In genomic region chr8:111543712-111544380, GRCm38 (mm10) we compare ENCODE assay signal across 18 mouse cellular contexts. TPM values are rescaled to one million over a fixed set of nuclear protein-coding genes. Genes with fewer than 3 reads are reported as not detected.
A peak's percentile ranks its signal among the peaks of the same experiment; 100 is the strongest.
DNase-seq lines count a peak whose midpoint lies in the region; ATAC-seq and TF ChIP-seq lines count a peak whose summit lies in the region.
"Had no signal": no experiment of that assay in that cellular context is flagged by ENCODE, and none has a peak within 500 bp of the region (broad histone marks: within the 10 kb centered on the region; RNA-seq: fewer than 3 reads in every experiment).

No protein-coding gene starts in this region.

- TF ChIP-seq EP300 in liver, postnatal 0 days (IDR thresholded peaks at IDR 0.05; ENCODE audit: low read depth), result no peak

- peak; percentile 69 for ATAC-seq in heart, embryonic 12.5 days (ENCODE audit: insufficient number of reproducible peaks, low FRiP score)
- ATAC-seq in liver, postnatal 0 days, result 0 out of 2 replicates have a peak, but pooled peaks have one; percentile 19
- ATAC-seq in kidney, embryonic 15.5 days (replicated peaks; ENCODE audit: low FRiP score), result no peak
- ATAC-seq: forebrain, embryonic 13.5 days; inflammation-experienced regulatory T-cells, adult 6 months had no signal

- H3K4me3 ChIP-seq in liver, adult 2 months (ENCODE audit: insufficient read depth, low read depth, low read length), result no peak overlapping the region
- H3K4me3 ChIP-seq in heart, embryonic 12.5 days, result no peak overlapping the region
- no peak overlapping the region for H3K4me3 ChIP-seq in liver, postnatal 0 days (ENCODE audit: low read depth, low read length)
- H3K4me3 ChIP-seq in kidney, embryonic 15.5 days (replicated peaks), result no peak overlapping the region
- H3K4me3 ChIP-seq: embryonic facial prominence, embryonic 15.5 days; forebrain, embryonic 13.5 days; lung, embryonic 15.5 days; stomach, embryonic 15.5 days had no signal

- H3K4me1 ChIP-seq in liver, adult 2 months (ENCODE audit: control insufficient read depth, insufficient read depth, low read length), result peaks cover 11% of the 10 kb centered on the region
- H3K4me1 ChIP-seq in heart, embryonic 12.5 days (replicated peaks), result peaks cover 44% of the 10 kb centered on the region
- H3K4me1 ChIP-seq in liver, postnatal 0 days (ENCODE audit: insufficient read depth), result peaks cover 26% of the 10 kb centered on the region
- peaks cover 21% of the 10 kb centered on the region for H3K4me1 ChIP-seq in kidney, embryonic 15.5 days

- H3K27ac ChIP-seq in liver, adult 2 months (replicated peaks; ENCODE audit: insufficient read depth, low read depth, low read length), result 0 out of 2 replicates have a peak overlapping the region, but pooled peaks have one; percentile 22
- peak overlapping the region; percentile 42; the same call in 1 of the 2 replicates for H3K27ac ChIP-seq in heart, embryonic 12.5 days (ENCODE audit: poor library complexity, severe bottlenecking)
- H3K27ac ChIP-seq in liver, postnatal 0 days (ENCODE audit: low read depth), result no peak overlapping the region
- H3K27ac ChIP-seq in kidney, embryonic 15.5 days, result no peak overlapping the region
- H3K27ac ChIP-seq: embryonic facial prominence, embryonic 15.5 days; forebrain, embryonic 13.5 days; lung, embryonic 15.5 days; stomach, embryonic 15.5 days had no signal

- no peak overlapping the region for H3K9ac ChIP-seq in liver, adult 2 months (ENCODE audit: low read depth, low read length)
- H3K9ac ChIP-seq in heart, embryonic 12.5 days, result no peak overlapping the region
- H3K9ac ChIP-seq in liver, postnatal 0 days (replicated peaks), result no peak overlapping the region
- no peak overlapping the region for H3K9ac ChIP-seq in kidney, embryonic 15.5 days
- H3K9ac ChIP-seq: embryonic facial prominence, embryonic 15.5 days; forebrain, embryonic 13.5 days; lung, embryonic 15.5 days; stomach, embryonic 15.5 days had no signal

- DNase-seq in liver, adult 2 months (ENCODE audit: extremely low read depth, low read depth, low spot score), result no peak
- DNase-seq in liver (no peak), R1 (ENCODE audit: low read depth, low spot score) (peak; percentile 38)
- DNase-seq in liver, postnatal 0 days, result no peak
- DNase-seq in cerebellum, postnatal 36 days, result no peak
- no peak for DNase-seq in cerebellum, postnatal 10 days
- DNase-seq: adrenal gland, adult 2 months; gastrocnemius, postnatal 10 days; kidney, postnatal 25 days; layer of hippocampus, postnatal 36 days; thymus, postnatal 25 days had no signal

- H3K27me3 ChIP-seq in liver, adult 2 months (ENCODE audit: control insufficient read depth, insufficient read depth, low read length), result no peaks in the 10 kb centered on the region
- H3K27me3 ChIP-seq in heart, embryonic 12.5 days (replicated peaks), result no peaks in the 10 kb centered on the region
- H3K27me3 ChIP-seq in liver, postnatal 0 days (ENCODE audit: insufficient read depth, low read length), result no peaks in the 10 kb centered on the region
- no peaks in the 10 kb centered on the region for H3K27me3 ChIP-seq in kidney, embryonic 15.5 days
- H3K27me3 ChIP-seq: embryonic facial prominence, embryonic 15.5 days; forebrain, embryonic 13.5 days; lung, embryonic 15.5 days; stomach, embryonic 15.5 days had no signal

- H3K4me2 ChIP-seq in heart, embryonic 12.5 days, result no peak overlapping the region
- no peak overlapping the region for H3K4me2 ChIP-seq in liver, postnatal 0 days (ENCODE audit: low read depth, low read length)
- no peak overlapping the region for H3K4me2 ChIP-seq in kidney, embryonic 15.5 days
- H3K4me2 ChIP-seq: embryonic facial prominence, embryonic 15.5 days; forebrain, embryonic 13.5 days; lung, embryonic 15.5 days; stomach, embryonic 15.5 days had no signal

- H3K9me3 ChIP-seq in heart, embryonic 12.5 days (replicated peaks), result no peaks in the 10 kb centered on the region
- H3K9me3 ChIP-seq in liver, postnatal 0 days (ENCODE audit: low read length), result no peaks in the 10 kb centered on the region
- H3K9me3 ChIP-seq in kidney, embryonic 15.5 days (replicated peaks), result no peaks in the 10 kb centered on the region
- H3K9me3 ChIP-seq: embryonic facial prominence, embryonic 15.5 days; forebrain, embryonic 13.5 days; lung, embryonic 15.5 days; stomach, embryonic 15.5 days had no signal

- peaks cover 46% of the 10 kb centered on the region for H3K79me2 ChIP-seq in liver, adult 2 months (ENCODE audit: control insufficient read depth, insufficient read depth, low read length)

- 88% methylated on average over 9 of the region's 9 CpGs for WGBS in liver, adult 2 months
- WGBS in heart, embryonic 12.5 days, result 57% methylated on average over 9 of the region's 9 CpGs
- WGBS in liver, postnatal 0 days (ENCODE audit: insufficient replicate concordance), result 66% methylated on average over 9 of the region's 9 CpGs
- 86% methylated on average over 9 of the region's 9 CpGs for WGBS in kidney, embryonic 15.5 days

- no peak for TF ChIP-seq POLR2A in liver, adult 2 months (IDR thresholded peaks at IDR 0.05; ENCODE audit: extremely low read depth, insufficient read depth, low read length)

- TF ChIP-seq CTCF in liver, adult 2 months (IDR thresholded peaks at IDR 0.05; ENCODE audit: low read depth, low read length), result no peak
- no peak for TF ChIP-seq CTCF in liver, postnatal 0 days (IDR thresholded peaks at IDR 0.05; ENCODE audit: low read depth)

- H3K36me3 ChIP-seq in liver, adult 2 months (ENCODE audit: control insufficient read depth, insufficient read depth, low read length), result peaks cover 8% of the 10 kb centered on the region; the same call in 1 of the 2 replicates
- H3K36me3 ChIP-seq in heart, embryonic 12.5 days, result peaks cover 10% of the 10 kb centered on the region; the same call in 1 of the 2 replicates
- 0 out of 2 replicates have a peak, but pooled peaks cover 2% of the 10 kb centered on the region for H3K36me3 ChIP-seq in liver, postnatal 0 days (replicated peaks; ENCODE audit: insufficient read depth, low read length)
- H3K36me3 ChIP-seq in kidney, embryonic 15.5 days, result peaks cover 9% of the 10 kb centered on the region; the same call in 1 of the 2 replicates
- H3K36me3 ChIP-seq: embryonic facial prominence, embryonic 15.5 days; lung, embryonic 15.5 days had no signal

RNA-seq across cellular contexts. Expression of gene Znrf1, which starts 7.9 kb away (rescaled TPM):
- total RNA-seq in liver, adult 2 months (2014; rRNA removed), result 13.8 and 19.9 TPM in 2 replicates
- 35.9 and 44.3 TPM in 2 replicates for polyA plus RNA-seq in liver, adult 2 months (2012; rRNA removed)
- polyA plus RNA-seq in heart, embryonic 12.5 days (2016; fragmentation: Nextera tagmentation; extraction: Ambion mirVana), result 33.1 and 35.1 TPM in 2 replicates
- 6.3 and 7.2 TPM in 2 replicates for polyA plus RNA-seq in liver, postnatal 0 days (2015; fragmentation: Nextera tagmentation; extraction: Ambion mirVana)
- polyA plus RNA-seq in kidney, embryonic 15.5 days (2015; fragmentation: Nextera tagmentation; extraction: Ambion mirVana), result 25.2 and 28.6 TPM in 2 replicates

RNA-seq across cellular contexts. Expression of gene Wdr59, which starts 22.0 kb away (rescaled TPM):
- 4.8 and 5.4 TPM in 2 replicates for total RNA-seq in liver, adult 2 months (2014; rRNA removed)
- 4.9 and 5.3 TPM in 2 replicates for polyA plus RNA-seq in liver, adult 2 months (2012; rRNA removed)
- polyA plus RNA-seq in heart, embryonic 12.5 days (2016; fragmentation: Nextera tagmentation; extraction: Ambion mirVana), result 4.7 and 4.9 TPM in 2 replicates
- 0.77 and 0.92 TPM in 2 replicates for polyA plus RNA-seq in liver, postnatal 0 days (2015; fragmentation: Nextera tagmentation; extraction: Ambion mirVana)
- 6.7 and 7.0 TPM in 2 replicates for polyA plus RNA-seq in kidney, embryonic 15.5 days (2015; fragmentation: Nextera tagmentation; extraction: Ambion mirVana)

Comparison
In these comparisons a context has a peak if more than half of its experiments do, and no peak if none do; other contexts are left out.
1. H3K27ac ChIP-seq: peak in liver, adult 2 months (single experiment) and heart, embryonic 12.5 days (single experiment); none in liver, postnatal 0 days (single experiment) and kidney, embryonic 15.5 days (single experiment).